Mouse (Mus musculus): ENCODE data around the gene Pkdcc. TPM values are rescaled to one million over a fixed set of nuclear protein-coding genes. Genes with fewer than 3 reads are reported as not detected.

The Pkdcc gene
- polyA plus RNA-seq, 1 experiment from 2014 or later = 27.4 TPM

DNA sequence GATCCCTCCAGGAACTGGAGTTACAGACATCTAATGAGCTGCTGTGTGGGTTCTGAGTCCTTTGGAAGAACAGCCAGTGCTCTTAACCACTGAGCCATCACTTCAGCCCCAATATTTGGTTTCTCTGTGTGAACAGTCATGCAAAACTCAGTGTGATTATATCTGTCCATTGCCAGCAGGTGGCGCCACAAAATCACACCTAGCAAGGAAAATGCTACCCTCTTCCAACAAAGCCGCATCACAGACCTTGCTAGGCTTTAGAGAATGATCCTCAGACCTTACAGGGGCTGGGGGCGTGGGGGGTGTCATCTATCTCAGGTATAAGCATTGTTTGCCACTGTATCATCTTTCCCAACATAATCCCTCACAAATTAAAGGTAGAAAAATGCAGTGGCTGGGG, 56.4 kb downstream of the Pkdcc start:
- H3K27me3 ChIP-seq (ENCODE audit: insufficient read depth, poor library complexity, severe bottlenecking) = peaks cover 14% of the 10 kb centered on the region; the same call in 1 of the 2 replicates
- H3K9me3 ChIP-seq = no peaks in the 10 kb centered on the region
- peaks cover 35% of the 10 kb centered on the region for H3K4me1 ChIP-seq
- no peak overlapping the region for H3K27ac ChIP-seq
- WGBS = 3% methylated on average over 3 of the region's 3 CpGs
- no peak overlapping the region for H3K4me3 ChIP-seq
- DNase-seq (ENCODE audit: low spot score) = peak; percentile 87
- H3K36me3 ChIP-seq = no peaks in the 10 kb centered on the region

DNA sequence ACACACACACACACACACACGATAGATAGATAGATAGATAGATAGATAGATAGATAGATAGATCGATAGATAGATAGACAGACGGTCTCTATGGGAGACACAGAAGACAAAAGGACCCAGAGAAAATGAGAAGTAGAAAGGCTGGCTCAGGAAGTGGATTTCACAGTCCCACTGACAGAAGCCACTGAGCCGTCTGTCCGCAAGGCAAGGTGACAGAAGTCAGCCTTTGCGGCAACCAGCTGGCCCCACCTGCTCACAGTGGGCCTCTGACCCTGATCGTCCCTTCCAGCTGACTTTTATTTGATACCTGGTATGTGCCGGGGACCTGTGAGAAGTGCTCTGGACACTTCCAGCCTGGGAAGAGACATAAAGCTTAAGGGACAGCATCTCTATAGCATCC, 57.5 kb downstream of the Pkdcc start:
- Histone ChIP-seq H3K4me3 (no peak overlapping the region), H3K27ac (peak overlapping the region; percentile 16; the same call in 1 of the 2 replicates), H3K9me3 (no peaks in the 10 kb centered on the region), H3K4me1 (peaks cover 41% of the 10 kb centered on the region), H3K27me3 (ENCODE audit: insufficient read depth, poor library complexity, severe bottlenecking) (peaks cover 14% of the 10 kb centered on the region; the same call in 1 of the 2 replicates), H3K36me3 (no peaks in the 10 kb centered on the region)
- WGBS = 44% methylated on average over 8 of the region's 8 CpGs
- DNase-seq (ENCODE audit: low spot score) = no peak

DNA sequence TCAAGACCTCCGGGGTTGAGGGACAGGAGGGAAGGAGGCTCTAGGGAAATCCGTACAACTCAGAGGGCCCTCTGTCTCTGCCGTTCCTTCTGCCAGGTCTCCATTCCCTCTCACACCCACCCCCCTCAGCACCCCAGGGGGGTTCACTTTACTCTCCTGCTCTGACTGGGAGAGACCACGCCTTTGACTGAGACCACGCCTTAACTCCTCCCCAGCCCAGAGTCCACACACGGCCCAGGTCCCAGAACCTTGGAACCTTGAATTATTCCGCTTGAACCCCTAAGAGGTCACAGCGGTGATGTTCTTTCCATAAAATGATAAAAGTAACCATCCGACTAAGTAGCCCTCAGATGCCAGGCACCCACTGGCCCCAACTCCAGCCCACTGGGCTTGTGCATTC, 58.5 kb downstream of the Pkdcc start:
- H3K4me3 ChIP-seq = peak overlapping the region; percentile 37
- 14% methylated on average over 9 of the region's 9 CpGs for WGBS
- H3K27me3 ChIP-seq (ENCODE audit: insufficient read depth, poor library complexity, severe bottlenecking) = peaks cover 14% of the 10 kb centered on the region; the same call in 1 of the 2 replicates
- peaks cover 49% of the 10 kb centered on the region for H3K4me1 ChIP-seq
- H3K36me3 ChIP-seq = no peaks in the 10 kb centered on the region
- no peak for DNase-seq (ENCODE audit: low spot score)
- no peaks in the 10 kb centered on the region for H3K9me3 ChIP-seq
- H3K27ac ChIP-seq = peak overlapping the region; percentile 67

DNA sequence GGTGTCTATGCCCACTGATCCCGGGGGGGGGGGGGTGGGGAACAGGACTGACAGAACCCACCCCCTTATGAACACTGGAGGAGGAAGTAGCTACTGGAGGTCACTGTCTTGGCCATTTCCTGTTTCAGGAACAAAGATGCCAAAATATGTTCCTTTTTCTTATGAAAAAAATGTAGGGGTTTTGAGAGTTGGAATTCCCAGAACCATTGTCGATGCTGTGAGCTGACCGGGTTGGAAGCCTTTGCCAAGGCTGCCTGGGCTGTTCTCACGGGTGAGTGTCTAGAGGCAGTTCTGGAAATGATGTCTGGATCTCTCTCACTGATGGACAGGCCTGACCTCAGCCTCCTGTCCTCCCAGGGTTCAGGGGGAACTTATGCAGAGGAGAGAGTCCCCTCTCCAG, 59.0 kb downstream of the Pkdcc start:
- DNase-seq (ENCODE audit: low spot score) = no peak
- no peaks in the 10 kb centered on the region for H3K9me3 ChIP-seq
- WGBS = 48% methylated on average over 4 of the region's 4 CpGs
- peaks cover 53% of the 10 kb centered on the region for H3K4me1 ChIP-seq
- peak overlapping the region; percentile 67; the same call in 1 of the 2 replicates for H3K27ac ChIP-seq
- peaks cover 14% of the 10 kb centered on the region; the same call in 1 of the 2 replicates for H3K27me3 ChIP-seq (ENCODE audit: insufficient read depth, poor library complexity, severe bottlenecking)
- peak overlapping the region; percentile 37; the same call in 1 of the 2 replicates for H3K4me3 ChIP-seq
- no peaks in the 10 kb centered on the region for H3K36me3 ChIP-seq

Other genes starting within 250 kb of the Pkdcc start
- 27.8 and 37.3 TPM in 2 replicates for gene Eml4, start 135.6 kb downstream of the Pkdcc start, polyA plus RNA-seq (2016; fragmentation: Nextera tagmentation; extraction: Ambion mirVana)

Measured in heart, embryonic 10.5 days (tissue).